Mouse (Mus musculus) CH12.LX (cell line): ENCODE measurements at regions not wholly inside any gene's neighbourhood (a gene's known extent, or its start where the extent isn't known, plus 50 kb on each side); places are given as distances from the start of the nearest gene placed in this dataset.

Source experiments
- DNase-seq: peaks from one replicate; pipeline ENCODE4 v3.0.0-alpha.2; 2013; ENCODE audit errors: extremely low read depth
- H3K27ac ChIP-seq: 2 replicates; pipeline ENCODE4 v1.5.1; 2012; ENCODE audit warnings: low read depth, mild to moderate bottlenecking, control low read depth, moderate library complexity; ENCODE audit not compliant: insufficient read depth
- H3K27me3 ChIP-seq: replicated peaks from 2 replicates; pipeline ENCODE3; 2012; ENCODE audit warnings: inconsistent platforms
- H3K36me3 ChIP-seq, 2 experiments: replicated peaks in 1 of 2; 2 replicates each; pipeline versions ENCODE3 to v1.6.1; 2012; ENCODE audit warnings: inconsistent platforms in 1 of 2, low read length in 1 of 2, mild to moderate bottlenecking in 1 of 2, mixed read lengths in 1 of 2, moderate library complexity in 1 of 2; ENCODE audit not compliant: control insufficient read depth in 1 of 2, insufficient read depth in 1 of 2
- H3K4me1 ChIP-seq, 2 experiments: 2 replicates each; pipeline ENCODE4 v1.6.1; 2012; ENCODE audit warnings: inconsistent platforms in 1 of 2, moderate library complexity in 1 of 2; ENCODE audit not compliant: insufficient read depth in 2 of 2, control insufficient read depth in 1 of 2
- H3K4me2 ChIP-seq: 2 replicates; pipeline ENCODE4 v1.6.1; 2012; ENCODE audit warnings: low read depth, mild to moderate bottlenecking, control low read depth; ENCODE audit not compliant: poor library complexity, insufficient read depth, severe bottlenecking
- H3K4me3 ChIP-seq, 3 experiments: fragments of 150-350 bp in 1 of 3; sonication (generic) in 1 of 3; replicated peaks in 1 of 3; 2 replicates each; pipeline versions ENCODE3 to v1.5.1; 2011 to 2012; ENCODE audit warnings: low read depth in 2 of 3, low read length in 2 of 3, mild to moderate bottlenecking in 2 of 3, moderate library complexity in 2 of 3, control low read depth in 1 of 3, improper control_type of control experiment in 1 of 3, inconsistent platforms in 1 of 3, mixed read lengths in 1 of 3; ENCODE audit not compliant: poor library complexity in 1 of 3
- H3K79me2 ChIP-seq: replicated peaks from 2 replicates; pipeline ENCODE4 v1.6.1; 2012; ENCODE audit warnings: mild to moderate bottlenecking, moderate library complexity; ENCODE audit not compliant: control insufficient read depth, poor library complexity, insufficient read depth, severe bottlenecking; ENCODE audit errors: extremely low read depth
- H3K9ac ChIP-seq: 2 replicates; pipeline ENCODE4 v1.6.1; 2012; ENCODE audit warnings: low read depth, mild to moderate bottlenecking, control low read depth, moderate library complexity; ENCODE audit not compliant: insufficient read depth
- H3K9me3 ChIP-seq: replicated peaks from 2 replicates; pipeline ENCODE3; 2012; ENCODE audit warnings: low read length, inconsistent platforms, mixed read lengths
- CHD1 ChIP-seq: IDR thresholded peaks from 2 replicates; pipeline ENCODE4 v1.6.1; 2012; ENCODE audit warnings: low read depth, low read length, improper control_type of control experiment, inconsistent platforms
- CHD2 ChIP-seq: IDR thresholded peaks from 2 replicates; pipeline ENCODE4 v1.6.1; 2011; ENCODE audit warnings: low read length, improper control_type of control experiment
- CTCF ChIP-seq, 2 experiments: IDR thresholded peaks in 1 of 2; conservative IDR thresholded peaks in 1 of 2; 2 replicates each; pipeline ENCODE4 v1.5.1; 2011 to 2012; ENCODE audit warnings: low read depth in 2 of 2, low read length in 2 of 2, improper control_type of control experiment in 1 of 2, inconsistent platforms in 1 of 2, mild to moderate bottlenecking in 1 of 2, moderate library complexity in 1 of 2
- E2F4 ChIP-seq: IDR thresholded peaks from 2 replicates; pipeline ENCODE4 v1.6.1; 2011; ENCODE audit warnings: low read depth, low read length, improper control_type of control experiment; ENCODE audit not compliant: insufficient replicate concordance
- GABPA ChIP-seq: IDR thresholded peaks from 2 replicates; pipeline ENCODE4 v1.6.1; 2012; ENCODE audit warnings: low read depth, low read length, improper control_type of control experiment, inconsistent platforms; ENCODE audit not compliant: insufficient replicate concordance
- IRF4 ChIP-seq: IDR thresholded peaks from 2 replicates; pipeline ENCODE4 v1.6.1; 2014; ENCODE audit warnings: low read depth, mild to moderate bottlenecking, inconsistent platforms, low read length, improper control_type of control experiment
- MAX ChIP-seq: IDR thresholded peaks from 2 replicates; pipeline ENCODE4 v1.6.1; 2011; ENCODE audit warnings: low read length, improper control_type of control experiment
- MAZ ChIP-seq: IDR thresholded peaks from 2 replicates; pipeline ENCODE4 v1.6.1; 2012; ENCODE audit warnings: low read depth, mild to moderate bottlenecking, inconsistent platforms, low read length, improper control_type of control experiment, moderate library complexity
- MYC ChIP-seq: IDR thresholded peaks from 2 replicates; pipeline ENCODE4 v1.6.1; 2011; ENCODE audit warnings: low read depth, mild to moderate bottlenecking, improper control_type of control experiment, low read length
- POLR2AphosphoS2 ChIP-seq: IDR thresholded peaks from 2 replicates; pipeline ENCODE4 v1.6.1; 2011; ENCODE audit warnings: low read depth, low read length, improper control_type of control experiment
- RCOR1 ChIP-seq: conservative IDR thresholded peaks from 2 replicates; pipeline ENCODE4 v1.6.1; 2012; ENCODE audit warnings: low read depth, mild to moderate bottlenecking, inconsistent platforms, low read length, improper control_type of control experiment
- TCF12 ChIP-seq: IDR thresholded peaks from 2 replicates; pipeline ENCODE4 v1.6.1; 2014; ENCODE audit warnings: low read depth, mild to moderate bottlenecking, inconsistent platforms, low read length, improper control_type of control experiment
- USF2 ChIP-seq: conservative IDR thresholded peaks from 2 replicates; pipeline ENCODE4 v1.6.1; 2011; ENCODE audit warnings: low read depth, low read length, improper control_type of control experiment
- ZMIZ1 ChIP-seq: IDR thresholded peaks from 2 replicates; pipeline ENCODE4 v1.6.1; 2012; ENCODE audit warnings: low read depth, mild to moderate bottlenecking, inconsistent platforms, low read length, improper control_type of control experiment
- ZNF384 ChIP-seq: IDR thresholded peaks from 2 replicates; pipeline ENCODE4 v1.6.1; 2012; ENCODE audit warnings: low read depth, low read length, improper control_type of control experiment, inconsistent platforms
- dilution Hi-C: fragments of 300-500 bp; cut with MboI; formaldehyde crosslinking; loops from 2 replicates; pipeline ENCODE4 v1.14.3; 2020; ENCODE audit warnings: low sequenced_read_pairs; ENCODE audit not compliant: extremely low pct_unique_long_range_greater_than_20kb, extremely low pct_ligation_motif_present
- in situ Hi-C: fragments of 300-500 bp; cut with MboI; formaldehyde crosslinking; loops from 3 replicates; pipeline ENCODE4 v1.14.3; 2019; ENCODE audit warnings: low sequenced_read_pairs, low pct_ligation_motif_present, low pct_unique_long_range_greater_than_20kb, mixed read lengths

GRCm38 (mm10) chr13:29016145-29016651 lies 62.7 kb upstream of the Sox4 start:
- H3K9ac ChIP-seq = no peak overlapping the region
- DNase-seq = no peak
- peaks cover 2% of the 10 kb centered on the region for H3K9me3 ChIP-seq
- no peaks in the 10 kb centered on the region for H3K36me3 ChIP-seq
- H3K4me3 ChIP-seq = no peak overlapping the region
- no peak overlapping the region for H3K27ac ChIP-seq
- TF ChIP-seq CHD2 = no peak
- no peak for TF ChIP-seq MAX
- no peak for TF ChIP-seq MAZ
- TF ChIP-seq MYC = no peak
- TF ChIP-seq ZMIZ1 = no peak
- TF ChIP-seq CHD1 = no peak
- TF ChIP-seq GABPA = no peak
- no peak for TF ChIP-seq E2F4
- no peak for TF ChIP-seq TCF12
- no peaks in the 10 kb centered on the region for H3K79me2 ChIP-seq
- dilution Hi-C loops = no loop called here
- H3K27me3 ChIP-seq = no peaks in the 10 kb centered on the region
- H3K4me2 ChIP-seq = no peak overlapping the region
- H3K4me1 ChIP-seq = peaks cover 3 to 20% of the 10 kb centered on the region in 2 experiments; a peak in 3 of 4 replicates
- in situ Hi-C loops = no loop called here

- no peaks in the 10 kb centered on the region for H3K27me3 ChIP-seq
- H3K27ac ChIP-seq = no peak overlapping the region
- no peak overlapping the region for H3K4me3 ChIP-seq
- no peak overlapping the region for H3K4me2 ChIP-seq
- H3K79me2 ChIP-seq = no peaks in the 10 kb centered on the region
- TF ChIP-seq CTCF (conservative IDR thresholded peaks at IDR 0.05 in 1 of 2, IDR thresholded peaks at IDR 0.05 in 1 of 2; ENCODE audit: low read depth in 2 of 2, low read length in 2 of 2) (no peak), USF2 (no peak), IRF4 (no peak), ZNF384 (no peak), POLR2AphosphoS2 (no peak), RCOR1 (no peak), ZMIZ1 (no peak), E2F4 (no peak)
- H3K9ac ChIP-seq = no peak overlapping the region
- no peak for DNase-seq
- H3K4me1 ChIP-seq = peaks cover 3 to 20% of the 10 kb centered on the region in 2 experiments; a peak in 3 of 4 replicates
- dilution Hi-C loops (no loop called here), in situ Hi-C loops (no loop called here)
- peaks cover 7% of the 10 kb centered on the region for H3K9me3 ChIP-seq
- no peaks in the 10 kb centered on the region for H3K36me3 ChIP-seq
Measured at GRCm38 (mm10) chr13:29015605-29015994, 62.1 kb upstream of the Sox4 start.
